Mouse (Mus musculus) hematopoietic stem cell, adult 5-6 weeks (primary cell): Measurements from ENCODE around the gene Kcnh4. TPM values are rescaled to one million over a fixed set of nuclear protein-coding genes. Genes with fewer than 3 reads are reported as not detected.
A peak's percentile ranks its signal among the peaks of the same experiment; 100 is the strongest.

Experiments
- ATAC-seq, 2 experiments: fragments of 125-278 bp in 1 of 2; replicated peaks in 1 of 2; 2 replicates each; pipeline ENCODE4 v1.8.0; 2016 to 2017; ENCODE audit warnings: inconsistent platforms in 2 of 2, mild to moderate bottlenecking in 2 of 2, moderate number of reproducible peaks in 2 of 2, low read depth in 1 of 2, moderate TSS enrichment in 1 of 2; ENCODE audit not compliant: low FRiP score in 2 of 2, poor library complexity in 2 of 2, severe bottlenecking in 2 of 2, insufficient read depth in 1 of 2, low TSS enrichment in 1 of 2
- total RNA-seq: library from RNA; stranded (forward); fragments of 172-1452, 232-1000 nt; gene quantifications from 2 replicates; pipeline ENCODE4 v1.2.3, GENCODE M21; 2017

The Kcnh4 gene
- total RNA-seq, 1 experiment from 2014 or later: not detected

DNA sequence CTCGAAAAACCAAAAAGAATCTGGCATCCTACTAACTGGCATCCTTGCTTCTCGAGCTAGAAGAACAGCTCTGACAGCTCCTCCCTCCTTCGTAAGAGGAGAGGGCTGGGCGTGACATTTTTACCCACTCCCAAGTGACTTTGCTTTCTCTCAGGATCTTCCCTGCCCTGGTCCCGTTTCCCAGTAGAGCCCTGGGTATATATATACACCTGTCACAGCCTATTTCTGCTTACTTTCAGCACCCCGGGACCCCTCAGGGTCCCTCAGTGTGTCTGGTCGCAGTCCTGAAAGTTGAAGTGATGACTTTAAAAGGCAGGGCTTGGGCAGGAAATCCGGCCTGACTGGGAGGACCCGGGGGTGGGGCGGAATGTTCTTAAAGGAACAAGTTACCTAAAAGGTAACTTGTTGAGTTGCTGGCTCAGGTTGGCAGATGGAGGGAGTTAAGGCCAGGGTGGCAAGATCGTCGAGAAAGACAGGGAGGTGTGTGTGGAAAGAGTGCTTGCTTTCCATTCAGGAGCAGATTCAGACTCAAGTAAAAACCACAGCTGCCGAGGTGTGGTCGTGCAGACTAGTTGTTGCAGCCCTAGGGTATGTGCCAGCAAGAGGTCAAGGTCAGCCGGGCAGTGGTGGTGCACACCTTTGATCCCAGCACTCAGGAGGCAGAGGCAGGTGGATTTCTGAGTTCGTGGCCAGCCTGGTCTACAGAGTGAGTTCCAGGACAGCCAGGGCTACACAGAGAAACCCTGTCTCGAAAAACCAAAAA is 11.1 kb upstream of the Kcnh4 start, which contains the start of gene Ghdc:
Ghdc (minus strand) TSS at position 312 of the 763 bp plus-strand sequence.
- peak; percentile 83 to 84 for ATAC-seq

DNA sequence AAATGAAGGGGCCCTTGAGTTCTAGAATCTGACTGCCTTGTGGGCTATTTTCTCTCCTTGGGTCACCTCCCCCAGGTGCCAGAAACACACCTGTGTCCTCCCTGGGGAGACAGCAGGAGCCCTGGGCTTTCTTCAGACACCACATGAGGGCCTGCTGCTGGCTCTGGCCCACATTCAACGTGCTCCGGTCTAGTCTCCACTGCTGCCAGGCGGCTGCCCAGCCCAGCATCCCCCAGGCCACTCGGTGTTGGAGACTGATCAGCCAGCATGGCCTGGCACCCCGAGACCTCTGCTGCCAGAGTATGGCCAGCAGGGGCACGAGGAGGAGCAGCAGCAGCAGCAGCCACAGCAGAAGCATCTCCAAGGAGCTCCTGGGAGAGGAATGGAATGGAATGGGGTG is 10.2 kb upstream of the Kcnh4 start:
- ATAC-seq: no peak

DNA sequence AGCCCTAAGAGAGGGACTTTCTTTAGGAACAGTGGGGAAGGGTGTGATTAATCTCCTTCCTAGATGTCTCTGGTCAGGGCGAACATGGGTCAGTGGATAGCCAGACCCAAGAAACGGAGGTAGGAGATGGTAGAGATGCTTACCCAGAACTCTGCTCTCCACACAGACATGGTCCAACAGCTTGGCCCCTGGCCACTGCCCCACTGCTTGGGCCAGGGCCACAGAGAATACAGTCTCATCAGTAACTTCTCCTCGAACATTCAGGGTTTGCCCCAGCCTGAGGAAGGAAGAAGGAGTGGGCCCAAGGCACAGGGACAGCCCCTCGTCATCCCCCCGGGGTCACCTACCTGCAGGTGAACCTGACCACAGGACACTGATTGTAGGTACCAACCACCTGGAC is 8.1 kb upstream of the Kcnh4 start:
- no peak for ATAC-seq

DNA sequence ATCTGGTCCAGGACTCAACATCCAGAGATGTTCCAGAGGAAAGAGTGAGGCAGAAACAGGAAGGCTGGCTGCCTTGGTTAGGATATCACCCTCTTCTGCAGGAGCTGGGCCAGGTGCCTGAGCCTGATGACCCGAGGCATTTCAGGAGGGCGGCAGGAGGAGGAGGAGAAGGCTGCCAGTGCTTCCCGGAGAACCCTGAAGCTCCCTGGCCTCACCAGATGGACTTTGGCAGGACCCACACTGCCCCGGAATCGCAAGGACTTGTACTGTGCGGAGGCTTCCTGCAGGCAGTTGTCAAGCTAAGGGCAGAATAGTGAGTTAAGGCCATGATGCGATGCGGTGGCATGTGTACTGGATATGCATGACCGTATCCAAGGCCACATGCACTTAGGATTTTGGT is 7.0 kb upstream of the Kcnh4 start:
- ATAC-seq: no peak

DNA sequence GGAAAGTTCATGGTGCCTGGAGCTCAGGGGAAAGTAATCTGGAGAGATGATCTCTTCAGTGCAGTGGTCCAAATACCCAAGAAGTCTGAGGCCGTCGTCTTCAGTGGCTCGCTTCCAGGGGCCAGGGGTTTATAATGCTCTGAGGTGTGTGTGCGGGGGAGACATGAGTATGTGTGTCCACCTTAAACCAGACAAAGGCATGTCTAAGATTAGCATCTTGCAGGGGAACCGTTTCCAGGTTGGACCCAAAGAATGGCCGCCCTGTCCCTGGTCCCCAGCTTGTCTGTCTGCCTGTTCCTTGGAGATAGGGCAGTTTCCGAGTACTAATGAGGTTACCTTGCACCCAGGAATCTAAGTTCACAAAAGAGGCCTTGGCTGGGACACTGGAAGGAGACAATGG is 3.1 kb upstream of the Kcnh4 start, which contains the start of gene Hcrt:
Hcrt (minus strand) TSS at position 101 of the 400 bp plus-strand sequence.
- ATAC-seq: no peak

DNA sequence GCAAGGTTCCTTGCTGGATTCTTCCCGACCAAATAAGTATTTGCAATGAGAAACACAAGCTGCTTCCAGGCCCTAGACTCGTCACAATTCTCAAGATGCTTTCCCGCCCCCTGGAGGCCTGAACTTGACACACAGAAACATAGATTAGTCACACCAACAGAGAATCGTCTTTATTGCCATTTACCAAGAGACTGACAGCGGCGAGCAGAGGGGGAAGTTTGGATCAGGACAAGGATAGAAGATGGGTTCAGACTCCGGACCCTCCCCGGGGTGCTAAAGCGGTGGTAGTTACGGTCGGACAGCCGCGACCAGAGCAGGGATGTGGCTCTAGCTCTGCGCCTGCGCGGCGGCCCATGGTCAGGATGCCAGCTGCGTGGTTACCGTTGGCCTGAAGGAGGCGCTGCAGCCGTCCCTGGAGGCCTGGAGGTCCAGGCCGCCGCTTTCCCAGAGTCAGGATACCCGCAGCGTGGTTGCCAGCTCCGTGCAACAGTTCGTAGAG is 1.9 kb upstream of the Kcnh4 start:
- peak; percentile 70 to 78 for ATAC-seq

DNA sequence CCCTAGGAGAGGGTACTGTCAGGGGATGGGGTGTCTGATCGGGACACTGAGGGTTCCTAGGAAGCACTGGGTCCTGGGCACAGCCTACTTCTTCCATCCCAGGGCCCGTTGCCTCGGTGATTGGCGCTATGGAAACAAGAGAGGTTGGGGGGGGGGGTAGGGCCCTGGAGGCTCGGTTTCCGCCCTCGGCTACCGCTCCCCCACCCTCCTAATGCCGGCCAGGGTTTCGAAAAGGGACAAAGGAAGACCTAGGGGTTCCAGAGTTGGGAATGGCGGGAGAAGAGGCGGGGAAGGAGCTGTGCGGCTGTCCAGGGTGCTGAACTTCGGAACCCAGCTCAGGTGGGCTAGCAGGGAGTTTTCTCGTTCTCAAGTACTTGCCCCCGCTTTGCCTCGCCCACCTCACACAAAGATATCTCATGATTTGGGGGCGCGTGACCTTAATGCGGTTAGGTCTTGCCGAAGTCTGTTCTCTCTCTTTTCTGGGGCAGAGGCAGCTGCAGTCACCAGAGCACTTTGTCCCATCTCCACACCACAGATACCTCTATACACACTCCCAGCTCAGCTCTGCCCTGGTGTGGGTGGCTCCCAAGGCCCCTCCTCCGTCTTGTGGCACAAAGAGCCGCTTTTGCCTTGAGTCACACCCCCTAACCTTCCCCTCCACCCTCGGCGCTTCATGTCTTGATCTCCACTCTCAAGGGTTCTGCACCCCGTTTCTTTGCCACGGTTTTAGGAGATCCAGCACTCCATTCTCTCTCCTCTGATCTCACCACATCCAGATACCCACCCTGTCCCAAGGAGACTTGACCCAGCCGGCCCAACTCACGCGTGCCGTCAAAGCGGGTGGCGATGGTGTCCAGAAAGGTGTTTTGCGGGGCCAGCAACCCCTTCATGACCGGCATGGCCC is 783 bp downstream of the Kcnh4 start:
- ATAC-seq: 0 out of 4 replicates have a peak, but pooled peaks of 1 of the 2 experiments have one; percentile 10

DNA sequence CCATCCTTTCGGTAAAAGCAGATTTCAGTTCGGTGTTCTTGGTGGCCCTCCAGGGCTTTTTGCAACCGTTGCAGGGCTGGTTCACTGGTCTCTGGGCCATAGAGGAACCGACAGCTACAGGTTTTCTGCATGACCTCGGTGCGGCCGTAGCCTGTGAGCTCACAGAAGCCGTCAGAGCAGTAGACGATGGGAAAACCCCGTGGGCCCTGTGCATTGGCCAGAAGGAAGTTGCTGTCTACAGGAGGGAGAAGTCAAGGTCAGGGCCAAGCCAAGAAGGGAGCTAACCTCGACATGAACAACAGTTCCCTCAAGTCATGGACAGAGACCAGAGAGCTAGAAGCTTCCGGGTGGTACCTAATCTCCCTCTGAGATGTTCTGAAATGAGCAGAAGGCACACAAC is 2.2 kb downstream of the Kcnh4 start:
- no peak for ATAC-seq

DNA sequence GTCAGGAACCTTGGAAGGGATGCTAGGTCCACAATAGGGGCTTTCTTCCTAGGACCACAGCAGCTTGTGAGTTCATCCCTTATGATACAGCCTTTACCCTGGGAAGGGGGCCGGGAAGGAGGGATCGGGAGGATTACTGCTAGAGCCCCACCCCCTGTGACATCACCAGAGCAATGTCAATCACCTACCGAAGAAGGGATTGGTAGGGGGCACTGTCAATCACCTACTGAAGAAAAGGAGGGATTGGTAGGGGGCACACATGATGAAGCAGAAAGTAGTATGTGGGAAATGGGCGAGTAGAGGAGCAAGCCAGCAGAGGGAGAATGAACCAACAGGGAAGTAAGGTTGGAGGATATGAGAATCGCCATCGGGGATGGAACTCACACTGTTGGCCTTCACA is 3.3 kb downstream of the Kcnh4 start:
- no peak for ATAC-seq

DNA sequence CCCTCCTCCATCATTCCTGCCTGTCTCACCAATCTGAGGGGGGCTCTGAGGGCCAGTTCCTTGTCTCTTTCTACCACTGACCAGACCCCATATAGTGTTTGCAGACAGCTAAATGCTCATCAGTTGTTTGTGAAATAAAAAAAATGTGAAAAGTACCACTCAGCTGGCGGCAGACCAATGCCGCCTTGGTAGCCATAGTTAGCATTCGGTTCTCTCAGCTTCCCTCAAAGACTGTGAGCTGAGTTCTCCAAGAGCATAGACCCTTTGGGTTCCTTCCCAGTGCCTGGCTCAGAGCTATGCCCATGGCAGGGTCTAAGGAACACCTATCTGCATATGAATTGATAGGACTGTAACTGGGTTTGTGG is 5.1 kb downstream of the Kcnh4 start:
- no peak for ATAC-seq

DNA sequence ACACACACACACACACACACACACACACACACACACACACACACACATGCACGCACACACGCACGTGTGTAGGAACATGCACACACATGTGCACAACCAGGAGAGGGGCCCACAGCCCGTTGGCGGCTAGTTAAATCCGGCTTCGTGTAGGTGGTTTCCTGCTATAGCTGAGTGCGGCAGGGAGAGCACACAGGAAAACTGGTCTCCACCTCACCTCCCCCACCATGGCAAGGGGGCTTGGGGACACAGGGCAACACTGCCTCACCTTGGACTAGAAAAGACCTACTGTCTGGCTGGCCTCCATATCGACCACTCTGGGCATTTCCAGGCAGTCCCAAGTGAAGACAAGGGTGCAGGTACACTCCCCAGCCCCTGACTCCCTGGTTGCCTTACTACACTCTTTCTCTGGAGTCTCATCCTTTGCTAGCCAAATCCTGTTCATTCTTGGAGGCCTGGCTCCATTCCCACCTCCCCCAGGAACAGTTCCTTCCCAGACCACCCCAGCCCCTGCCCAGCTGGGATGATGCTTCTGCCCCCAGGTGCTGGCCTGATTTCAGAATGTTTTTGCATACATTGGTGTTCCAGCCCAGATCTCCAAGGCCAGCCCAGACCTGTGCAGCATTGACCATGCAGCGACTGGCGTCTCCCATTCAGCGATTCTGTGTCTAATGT is 5.6 kb downstream of the Kcnh4 start:
- no peak for ATAC-seq

DNA sequence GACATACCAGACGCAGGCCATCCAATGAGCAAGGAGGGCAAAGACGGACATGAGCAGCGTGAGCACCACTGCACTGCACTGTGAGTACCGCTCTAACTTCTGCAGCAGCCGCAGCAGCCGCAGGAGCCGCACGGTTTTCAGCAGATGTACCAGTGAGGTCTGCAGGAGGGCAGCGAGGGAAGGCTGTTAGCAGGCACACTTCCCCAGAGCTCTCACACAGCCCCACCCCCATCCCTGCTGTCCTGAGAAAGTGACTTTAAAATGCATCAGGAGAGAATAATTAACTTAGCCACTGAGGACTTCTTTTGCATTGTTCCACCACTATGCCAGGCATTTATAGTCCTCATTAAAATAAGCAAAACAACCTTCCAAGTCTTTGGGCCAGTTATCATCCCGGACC is 7.4 kb downstream of the Kcnh4 start:
- ATAC-seq: no peak

DNA sequence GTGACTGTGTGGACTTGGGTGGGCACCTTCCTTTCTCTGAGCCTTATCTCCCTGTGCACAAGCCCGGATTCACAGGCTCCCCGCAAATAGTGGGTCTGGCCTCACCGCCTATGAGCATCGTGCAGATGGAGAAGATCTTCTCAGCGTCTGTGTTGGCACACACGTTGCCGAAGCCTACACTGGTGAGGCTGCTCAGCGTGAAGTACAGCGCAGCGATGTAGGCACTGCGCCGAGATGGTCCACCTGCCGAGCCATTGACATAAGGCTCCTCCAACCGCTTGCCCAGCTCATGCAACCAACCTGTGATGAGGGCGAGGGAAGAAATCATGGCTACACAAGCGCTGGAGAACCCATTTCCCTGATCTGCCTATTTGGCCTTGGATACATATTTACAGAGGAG is 9.6 kb downstream of the Kcnh4 start:
- ATAC-seq: no peak

DNA sequence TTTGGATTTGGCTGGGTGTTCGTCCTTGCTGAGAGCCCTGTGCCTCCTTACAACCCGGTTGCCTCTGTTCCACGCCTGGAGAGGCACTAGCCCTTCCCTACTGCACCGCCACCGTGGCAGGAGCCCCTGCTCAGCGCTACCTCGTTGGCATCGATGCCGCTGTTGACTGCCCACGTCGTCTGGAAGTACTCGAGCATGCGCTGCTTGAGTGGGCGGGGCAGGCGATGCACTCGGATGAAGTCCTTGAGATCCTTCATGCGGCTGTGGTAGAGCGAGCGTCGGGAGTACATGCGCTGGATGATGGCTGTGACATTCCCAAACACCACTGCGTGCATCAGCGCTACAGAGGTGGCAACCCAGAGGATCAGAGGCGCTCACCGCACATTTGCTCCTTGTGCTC is 10.3 kb downstream of the Kcnh4 start:
- ATAC-seq: no peak

DNA sequence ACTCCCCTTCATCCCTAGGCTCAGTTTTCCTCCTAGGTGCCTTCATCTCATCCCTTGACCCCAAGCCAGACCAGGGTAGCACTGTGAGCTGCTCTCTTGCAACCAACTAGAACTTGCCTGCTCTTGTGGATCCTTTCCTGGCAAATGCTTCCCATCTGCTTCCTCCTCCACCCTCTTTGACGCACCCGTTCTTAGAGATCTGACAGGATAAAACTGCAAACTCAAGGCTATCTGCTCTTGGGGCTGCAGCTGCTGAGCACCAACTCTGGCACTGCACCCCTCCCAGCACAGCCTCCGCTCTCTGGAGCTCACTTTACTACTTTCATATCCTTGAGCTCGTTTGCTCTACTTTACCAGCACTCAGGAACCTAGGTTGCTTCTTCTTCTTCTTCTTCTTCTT is 11.1 kb downstream of the Kcnh4 start:
- ATAC-seq: no peak

DNA sequence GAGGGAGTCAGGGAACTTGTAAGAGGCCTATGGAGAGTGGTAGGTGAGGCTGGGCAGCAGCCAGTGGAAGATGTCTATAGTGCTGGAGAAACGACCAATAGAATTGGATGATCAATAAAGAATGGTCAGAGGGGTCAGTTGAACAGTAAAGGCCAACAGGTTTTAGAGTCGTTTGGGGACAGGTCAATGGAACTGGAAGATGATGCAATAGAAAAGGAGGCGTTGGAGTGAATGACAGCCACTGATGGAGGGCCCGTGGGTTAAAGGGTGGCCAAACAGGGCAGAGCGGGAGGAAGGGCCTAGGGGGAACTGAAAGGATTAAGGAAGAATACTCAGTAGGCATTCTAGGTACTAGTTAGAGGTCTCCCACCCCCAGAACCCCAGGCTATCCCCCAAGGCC is 12.6 kb downstream of the Kcnh4 start:
- no peak for ATAC-seq

DNA sequence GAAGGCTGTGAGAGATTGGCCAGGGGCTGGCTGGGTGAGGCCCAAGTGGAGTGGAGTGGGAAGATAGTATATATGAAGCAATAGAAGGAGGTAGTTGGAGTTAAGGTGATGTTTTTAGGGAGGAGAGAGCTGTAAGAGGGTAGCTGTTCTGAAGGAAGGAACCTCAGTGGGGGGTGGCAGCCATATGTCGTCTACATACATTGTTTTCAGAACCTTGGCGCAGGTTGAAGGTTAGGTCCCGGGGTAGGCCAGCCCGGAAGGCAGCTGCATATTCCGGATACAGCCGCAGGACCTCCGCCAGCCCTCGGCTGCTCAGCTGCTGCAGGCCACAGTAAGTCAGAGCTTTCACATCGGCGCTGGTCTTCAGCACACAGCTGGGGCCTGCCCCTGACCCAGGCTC is 13.2 kb downstream of the Kcnh4 start:
- ATAC-seq: no peak

DNA sequence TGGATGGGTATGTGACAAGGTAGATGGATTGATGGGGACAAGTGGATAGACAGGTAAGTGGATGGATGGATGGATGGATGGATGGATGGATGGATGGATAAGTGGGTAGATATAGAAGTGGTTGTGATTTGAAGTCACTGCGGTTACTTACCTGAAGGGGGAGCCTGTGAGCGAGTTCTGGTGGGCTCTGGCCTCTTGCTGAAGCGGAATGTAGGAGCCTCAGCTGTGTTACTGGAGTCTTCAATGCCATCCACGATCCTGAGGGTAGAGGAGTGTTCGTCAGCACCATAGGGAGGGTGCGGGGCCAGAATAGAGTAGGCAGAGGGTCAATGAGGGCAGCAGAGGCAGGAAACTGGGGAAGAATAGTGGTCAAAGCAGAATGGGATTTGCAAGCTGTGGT is 14.7 kb downstream of the Kcnh4 start:
- ATAC-seq: peak; percentile 69 to 83; a peak in 3 of 4 replicates
